Mouse (Mus musculus) CD4-positive naive resting alpha-beta T cell, adult 76 days (primary cell): Measurements from ENCODE around the gene Obox3. TPM values are rescaled to one million over a fixed set of nuclear protein-coding genes. Genes with fewer than 3 reads are reported as not detected.

Source experiments
- total RNA-seq: library from RNA; stranded (reverse); gene quantifications from one replicate; pipeline ENCODE4 v1.2.4, GENCODE M21; 2023

Obox3 gene
- not detected for total RNA-seq

GRCm38 (mm10) chr7:15639802-15640201 is at the start of gene Obox3:
Gene Obox3, minus strand, starts transcription at chr7:15639902.

Other genes starting within 250 kb of the Obox3 start
- gene Obox5, start 110.2 kb upstream of the Obox3 start, total RNA-seq, result not detected
- gene Obox6, start 199.8 kb upstream of the Obox3 start, total RNA-seq, result not detected
- not detected for gene Crx, start 240.1 kb upstream of the Obox3 start, total RNA-seq
- not detected for gene Crxos, start 242.7 kb upstream of the Obox3 start, total RNA-seq